Mouse (Mus musculus) C2C12 (cell line): ENCODE results near the gene Egflam.

Source experiments
- CEBPB ChIP-seq: IDR thresholded peaks from one replicate; pipeline ENCODE4 v1.6.1; 2011; ENCODE audit warnings: low read depth, mild to moderate bottlenecking, control low read depth, moderate library complexity
- CTCF ChIP-seq: IDR thresholded peaks from one replicate; pipeline ENCODE4 v1.5.1; 2011; ENCODE audit not compliant: control insufficient read depth, insufficient read depth, insufficient read length
- MAX ChIP-seq: IDR thresholded peaks from one replicate; pipeline ENCODE4 v1.6.1; 2011; ENCODE audit warnings: mild to moderate bottlenecking, control low read depth
- MYOG ChIP-seq: IDR thresholded peaks from one replicate; pipeline ENCODE4 v1.6.1; 2011; ENCODE audit not compliant: control insufficient read depth, insufficient read length; ENCODE audit errors: extremely low read depth
- USF1 ChIP-seq: IDR thresholded peaks from one replicate; pipeline ENCODE4 v1.6.1; 2011; ENCODE audit warnings: low read depth, mild to moderate bottlenecking, control low read depth, moderate library complexity

DNA sequence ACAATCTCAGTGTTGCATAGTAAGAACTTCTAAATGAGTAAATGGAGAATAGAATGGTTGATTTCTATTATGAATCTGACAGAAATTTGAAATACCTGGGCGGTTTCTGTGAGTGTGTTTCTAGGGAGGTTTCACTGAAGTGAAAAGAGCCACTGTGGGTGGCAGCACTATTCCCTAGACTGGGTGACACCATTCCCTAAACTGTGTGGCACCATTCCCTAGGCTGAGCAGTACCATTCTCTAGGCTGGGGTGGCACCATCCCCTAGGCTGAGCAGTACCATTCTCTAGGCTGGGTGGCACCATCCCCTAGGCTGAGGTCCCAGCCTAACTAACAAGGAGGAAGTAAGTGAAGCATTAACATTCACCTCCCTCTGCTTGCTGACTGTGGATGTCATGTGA, 103.0 kb downstream of the Egflam start:
- TF ChIP-seq MAX (no peak), CEBPB (no peak), CTCF (no peak), MYOG (no peak), USF1 (no peak)
